Mouse (Mus musculus) gastrocnemius, postnatal 25 days (tissue): ENCODE results near the gene Sept3. TPM values are rescaled to one million over a fixed set of nuclear protein-coding genes. Genes with fewer than 3 reads are reported as not detected.
"Not testable (repeated sequence)": the region's sequence is repeated elsewhere in the genome, so short reads cannot be mapped to it uniquely, and the experiment has no call there.

Experiments
- DNase-seq: peaks from one replicate; pipeline ENCODE4 v3.0.0; 2022
- long read RNA-seq, 2 experiments: library from polyadenylated mRNA; stranded (forward); transcript quantifications; one replicate each; pipeline ENCODE4 v2.0.0; 2021
- total RNA-seq, 2 experiments: library from RNA; stranded (reverse); gene quantifications; 1 replicate in 1 of 2; 2 replicates in 1 of 2; pipeline ENCODE4 v1.2.3; 2021

The Sept3 gene
- total RNA-seq: under 1 TPM; 0.54 to 1.00 TPM
- long read RNA-seq, experiment 1: 0 reads
- long read RNA-seq, experiment 2: 0 reads

GRCm38 (mm10) chr15:82274593-82274926 lies at the start of gene Sept3:
Gene Sept3 (plus strand): TSS chr15:82274893.
- no peak for DNase-seq

GRCm38 (mm10) chr15:82225769-82226168 lies 48.9 kb upstream of the Sept3 start:
- no peak for DNase-seq

GRCm38 (mm10) chr15:82229542-82230045 lies 45.1 kb upstream of the Sept3 start:
- no peak for DNase-seq

GRCm38 (mm10) chr15:82230098-82230611 lies 44.5 kb upstream of the Sept3 start:
- no peak for DNase-seq

GRCm38 (mm10) chr15:82231100-82231499 lies 43.6 kb upstream of the Sept3 start:
- DNase-seq: no peak

- peak; percentile 70 for DNase-seq
Measured at GRCm38 (mm10) chr15:82231591-82232378, 42.9 kb upstream of the Sept3 start.

- DNase-seq: no peak
Measured at GRCm38 (mm10) chr15:82232651-82233050, 42.0 kb upstream of the Sept3 start.

GRCm38 (mm10) chr15:82235661-82236060 lies 39.0 kb upstream of the Sept3 start:
- DNase-seq: no peak

GRCm38 (mm10) chr15:82236565-82236964 lies 38.1 kb upstream of the Sept3 start:
- peak; percentile 58 for DNase-seq

- DNase-seq: no peak
Measured at GRCm38 (mm10) chr15:82243311-82243710, 31.4 kb upstream of the Sept3 start.

GRCm38 (mm10) chr15:82243742-82244114 lies 31.0 kb upstream of the Sept3 start:
- DNase-seq: no peak

GRCm38 (mm10) chr15:82244115-82244804 lies 30.4 kb upstream of the Sept3 start, which contains the start of gene Cenpm:
Gene Cenpm (minus strand): TSS chr15:82244748.
- peak; percentile 89 for DNase-seq

GRCm38 (mm10) chr15:82244805-82245161 lies 29.9 kb upstream of the Sept3 start:
- DNase-seq: not testable (repeated sequence)

GRCm38 (mm10) chr15:82247131-82247776 lies 27.4 kb upstream of the Sept3 start:
- no peak for DNase-seq

GRCm38 (mm10) chr15:82251579-82251978 lies 23.1 kb upstream of the Sept3 start:
- DNase-seq: no peak

GRCm38 (mm10) chr15:82252097-82252496 lies 22.6 kb upstream of the Sept3 start, which contains the start of gene 1500009C09Rik:
Gene 1500009C09Rik (plus strand): TSS chr15:82252397.
- no peak for DNase-seq

- no peak for DNase-seq
Measured at GRCm38 (mm10) chr15:82255248-82255647, 19.4 kb upstream of the Sept3 start.

GRCm38 (mm10) chr15:82255944-82256383 lies 18.7 kb upstream of the Sept3 start:
- DNase-seq: no peak

GRCm38 (mm10) chr15:82259510-82259909 lies 15.2 kb upstream of the Sept3 start:
- DNase-seq: no peak

- no peak for DNase-seq
Measured at GRCm38 (mm10) chr15:82266356-82266755, 8.3 kb upstream of the Sept3 start.

GRCm38 (mm10) chr15:82268185-82268584 lies 6.5 kb upstream of the Sept3 start:
- DNase-seq: no peak

- DNase-seq: no peak
Measured at GRCm38 (mm10) chr15:82268783-82269182, 5.9 kb upstream of the Sept3 start.

GRCm38 (mm10) chr15:82271201-82271600 lies 3.5 kb upstream of the Sept3 start:
- DNase-seq: no peak
